Mouse (Mus musculus): ENCODE data around the gene Ldhd.

GRCm38 (mm10) chr8:111574016-111574415 is 56.2 kb downstream of the Ldhd start:
- TF ChIP-seq CTCF (IDR thresholded peaks at IDR 0.05; ENCODE audit: insufficient read depth, low read length), result no peak
- no peak for TF ChIP-seq POLR2A (IDR thresholded peaks at IDR 0.05; ENCODE audit: borderline replicate concordance, extremely low read depth, low read depth, low read length)

Data from lung, adult 2 months (tissue).